14 mouse cellular contexts compared by ENCODE assay signal in the genomic region with DNA sequence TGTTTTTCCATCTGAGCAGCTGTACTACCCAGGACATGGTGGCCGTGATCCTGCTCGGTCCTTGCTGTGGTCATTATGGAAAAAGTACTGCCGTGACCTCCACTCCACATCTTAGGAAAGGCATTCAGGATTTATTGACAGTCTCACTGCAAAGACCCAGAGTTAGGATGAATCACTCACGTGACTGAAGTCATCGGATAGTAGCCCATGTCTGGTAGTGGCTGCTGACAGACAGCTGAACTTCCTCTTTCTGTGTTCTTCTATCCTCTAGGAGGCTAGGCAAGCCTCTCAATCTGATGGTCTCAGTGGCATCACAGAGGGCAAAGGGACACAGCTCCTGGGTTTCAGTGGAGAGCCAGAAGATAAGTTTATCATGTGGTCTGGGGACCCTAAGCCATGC. TPM values are rescaled to one million over a fixed set of nuclear protein-coding genes. Genes with fewer than 3 reads are reported as not detected.
"Had no signal": no experiment of that assay in that cellular context is flagged by ENCODE, and none has a peak within 500 bp of the region (broad histone marks: within the 10 kb centered on the region; RNA-seq: fewer than 3 reads in every experiment).

No protein-coding gene starts in this region.

- DNase-seq: kidney, postnatal 25 days; lung, embryonic 14.5 days; lung, postnatal 10 days; lung, postnatal 4 days; right cerebral cortex, postnatal 14 days had no signal

- H3K9me3 ChIP-seq: limb, embryonic 15.5 days; liver, embryonic 12.5 days had no signal

- H3K4me3 ChIP-seq: left cerebral cortex, adult 2 months; limb, embryonic 15.5 days; liver, embryonic 12.5 days; midbrain, embryonic 12.5 days had no signal

- H3K27ac ChIP-seq: left cerebral cortex, adult 2 months; limb, embryonic 15.5 days; liver, embryonic 12.5 days; midbrain, embryonic 12.5 days; stomach, postnatal 0 days had no signal

- H3K4me1 ChIP-seq: limb, embryonic 15.5 days; midbrain, embryonic 12.5 days had no signal

- H3K9ac ChIP-seq: limb, embryonic 15.5 days; liver, embryonic 12.5 days; lung, embryonic 14.5 days; midbrain, embryonic 12.5 days had no signal

- H3K4me2 ChIP-seq: limb, embryonic 15.5 days; liver, embryonic 12.5 days; lung, embryonic 14.5 days; midbrain, embryonic 12.5 days had no signal

- H3K27me3 ChIP-seq: limb, embryonic 15.5 days; midbrain, embryonic 12.5 days had no signal

- ATAC-seq: liver, embryonic 12.5 days; midbrain, embryonic 16.5 days had no signal

- H3K36me3 ChIP-seq: limb, embryonic 15.5 days; liver, embryonic 12.5 days; midbrain, embryonic 12.5 days had no signal

RNA-seq across cellular contexts. Expression of gene Cnih3, which starts 35.9 kb away (rescaled TPM):
- total RNA-seq: megakaryocyte-erythroid progenitor cell, adult 5-6 weeks had no signal
- polyA plus RNA-seq: limb, embryonic 11.5 days; liver, embryonic 16.5 days; lung, embryonic 14.5 days had no signal
